Mouse (Mus musculus) midbrain, embryonic 13.5 days (tissue): ENCODE results near the gene Kcnh4. TPM values are rescaled to one million over a fixed set of nuclear protein-coding genes. Genes with fewer than 3 reads are reported as not detected.
"Not testable (repeated sequence)": the region's sequence is repeated elsewhere in the genome, so short reads cannot be mapped to it uniquely, and the experiment has no call there.

ENCODE experiments used
- ATAC-seq: fragments of 200-750 bp; cut with Nextera tagmentation; 2 replicates; pipeline ENCODE4 v1.8.0; 2017; ENCODE audit warnings: mild to moderate bottlenecking, moderate TSS enrichment, moderate library complexity
- H3K27ac ChIP-seq: fragments of 300-500 bp; sonication (generic); 2 replicates; pipeline ENCODE4 v1.5.1; 2015; ENCODE audit warnings: inconsistent platforms, mild to moderate bottlenecking, moderate library complexity
- H3K27me3 ChIP-seq: fragments of 300-500 bp; sonication (generic); 2 replicates; pipeline ENCODE4 v1.6.1; 2015; ENCODE audit warnings: mild to moderate bottlenecking, inconsistent platforms
- H3K36me3 ChIP-seq: fragments of 300-500 bp; sonication (generic); 2 replicates; pipeline ENCODE4 v1.6.1; 2015; ENCODE audit warnings: mild to moderate bottlenecking, inconsistent platforms
- H3K4me1 ChIP-seq: fragments of 300-500 bp; sonication (generic); replicated peaks from 2 replicates; pipeline ENCODE4 v1.6.1; 2015; ENCODE audit warnings: inconsistent platforms
- H3K4me2 ChIP-seq: fragments of 300-500 bp; sonication (generic); replicated peaks from 2 replicates; pipeline ENCODE4 v1.6.1; 2015; ENCODE audit warnings: moderate library complexity, mild to moderate bottlenecking, inconsistent platforms
- H3K4me3 ChIP-seq: fragments of 300-500 bp; sonication (generic); replicated peaks from 2 replicates; pipeline ENCODE4 v1.5.1; 2015; ENCODE audit warnings: mild to moderate bottlenecking, inconsistent platforms
- H3K9ac ChIP-seq: fragments of 300-500 bp; sonication (generic); replicated peaks from 2 replicates; pipeline ENCODE4 v1.6.1; 2015; ENCODE audit warnings: mild to moderate bottlenecking, inconsistent platforms
- H3K9me3 ChIP-seq: fragments of 300-500 bp; sonication (generic); 2 replicates; pipeline ENCODE4 v1.6.1; 2016; ENCODE audit warnings: mild to moderate bottlenecking, inconsistent platforms
- WGBS: fragments of 180-500 bp; shearing (Covaris S2); methylation state at CpG from one replicate; pipeline ENCODE4 v1.1.7; 2015; 5-methylcytosine and 5-hydroxymethylcytosine counted together
- polyA plus RNA-seq: library from polyadenylated mRNA; unstranded; fragments of >200 nt; fragmentation: Nextera tagmentation; extraction: Ambion mirVana; gene quantifications from 2 replicates; pipeline ENCODE4 v1.2.1, GENCODE M21; 2015

Gene Kcnh4
- polyA plus RNA-seq: 8.4 and 8.5 TPM in 2 replicates

DNA sequence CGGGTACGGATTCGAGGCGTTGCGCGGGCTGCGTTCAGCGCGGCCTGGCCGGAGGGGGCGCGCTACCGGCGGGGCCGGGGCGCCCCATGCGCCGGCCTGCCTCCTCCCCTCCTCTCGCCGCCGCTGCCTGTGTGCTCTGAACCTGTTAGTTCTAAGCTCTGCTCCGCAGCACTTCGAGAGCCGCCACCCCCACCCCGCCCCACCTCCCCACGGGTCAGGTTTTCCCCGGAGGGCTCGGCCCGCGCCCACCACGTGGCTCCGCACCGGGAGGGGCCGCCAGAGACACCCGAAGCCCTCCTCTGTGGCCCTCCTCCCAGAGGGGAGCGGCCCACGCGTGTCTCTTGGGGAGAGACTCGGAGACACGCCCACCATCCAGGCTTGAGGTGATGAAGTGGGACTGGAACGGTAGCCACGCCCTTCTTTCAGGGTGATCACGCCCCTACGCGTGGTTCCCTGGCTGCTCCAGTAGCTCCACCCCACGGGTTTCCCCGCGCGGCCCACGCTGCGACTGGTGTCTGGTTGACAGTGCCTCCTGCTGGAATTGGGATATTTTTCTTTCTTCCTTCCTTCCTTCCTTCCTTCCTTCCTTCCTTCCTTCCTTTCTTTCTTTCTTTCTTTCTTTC is at the start of gene Kcnh4:
Kcnh4 (minus strand) TSS at position 332 of the 623 bp plus-strand sequence.
- peak within 1 kb of the TSS; percentile 80 for H3K4me2 ChIP-seq
- peaks cover 18% of the 10 kb centered on the region for H3K36me3 ChIP-seq
- H3K27ac ChIP-seq: peak within 1 kb of the TSS; percentile 66
- ATAC-seq: peak; percentile 58
- peaks cover 11% of the 10 kb centered on the region; the same call in 1 of the 2 replicates for H3K27me3 ChIP-seq
- peak within 1 kb of the TSS; percentile 60 for H3K4me3 ChIP-seq
- H3K9me3 ChIP-seq: no peaks in the 10 kb centered on the region
- peaks cover 30% of the 10 kb centered on the region for H3K4me1 ChIP-seq
- WGBS: under 1% methylated on average over 50 of the region's 51 CpGs
- peak within 1 kb of the TSS; percentile 77 for H3K9ac ChIP-seq

DNA sequence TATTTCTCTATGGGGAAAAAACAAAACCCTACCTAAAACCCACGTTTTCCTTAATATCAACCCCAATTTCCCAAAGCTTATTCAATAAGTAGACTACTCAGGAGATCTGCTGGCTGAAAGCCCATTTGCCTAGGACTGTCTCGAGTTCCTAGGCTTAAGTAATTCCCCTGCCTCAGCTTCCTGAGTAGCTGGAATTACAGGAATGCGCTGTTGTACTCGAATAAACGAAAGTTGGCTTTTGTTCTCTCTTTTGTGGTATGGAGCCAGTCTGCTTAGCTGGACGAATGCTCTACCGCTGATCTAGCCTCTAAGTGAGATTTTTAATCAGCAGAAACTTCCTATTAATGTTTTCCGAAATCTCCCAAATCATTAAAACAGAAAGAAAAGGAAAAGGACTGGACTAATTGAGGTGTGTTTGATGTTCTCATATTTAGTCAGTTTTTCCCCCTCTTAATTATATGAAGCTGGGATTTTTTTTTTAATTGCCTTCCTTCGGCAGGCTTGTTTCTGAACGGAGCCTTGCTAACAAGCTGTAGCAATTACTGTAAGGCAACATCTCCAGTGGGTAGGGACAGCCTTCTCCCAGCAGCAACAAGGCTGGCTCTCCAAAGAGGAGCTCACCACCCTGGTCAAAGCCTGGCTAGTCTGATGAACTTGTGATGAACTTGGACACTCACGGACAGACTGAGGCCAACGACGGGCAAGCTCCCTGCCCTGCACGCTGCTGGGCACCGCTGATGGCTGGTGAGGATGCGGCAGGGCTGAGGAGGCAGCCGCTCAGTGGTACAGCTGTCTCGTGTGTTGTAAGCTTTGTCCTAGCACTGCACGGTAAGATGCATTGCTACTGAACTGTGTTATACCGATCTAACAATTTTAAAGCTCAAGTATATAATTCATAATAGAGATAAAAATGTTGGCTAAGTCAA is 46.9 kb upstream of the Kcnh4 start:
- WGBS: 70% methylated on average over 20 of the region's 20 CpGs
- H3K36me3 ChIP-seq: peaks cover 29% of the 10 kb centered on the region
- H3K27ac ChIP-seq: no peak overlapping the region
- no peak overlapping the region for H3K9ac ChIP-seq
- no peaks in the 10 kb centered on the region for H3K27me3 ChIP-seq
- H3K9me3 ChIP-seq: no peaks in the 10 kb centered on the region; the same call in 1 of the 2 replicates
- no peak for ATAC-seq
- no peak overlapping the region for H3K4me2 ChIP-seq
- no peaks in the 10 kb centered on the region for H3K4me1 ChIP-seq
- H3K4me3 ChIP-seq: no peak overlapping the region

DNA sequence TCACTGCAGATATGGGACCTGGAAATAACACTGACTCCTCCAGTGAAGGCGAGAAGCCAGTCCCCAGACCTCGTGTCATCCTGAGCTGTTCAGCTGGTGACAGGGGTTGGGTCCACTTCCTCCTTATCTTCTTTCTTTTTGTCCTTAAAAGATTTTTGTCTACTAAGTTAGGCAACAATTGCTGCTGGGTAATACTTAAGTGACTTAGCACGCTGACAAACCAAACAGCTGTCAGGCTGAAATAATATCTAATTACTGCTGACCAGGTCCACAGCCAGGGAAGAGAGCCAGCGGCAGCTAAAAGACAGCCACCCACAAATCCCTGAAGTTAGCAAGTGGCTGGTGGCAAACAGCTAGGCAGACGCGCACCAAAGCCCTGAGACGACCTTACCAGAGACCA is 45.8 kb upstream of the Kcnh4 start:
- WGBS: 86% methylated on average over 7 of the region's 7 CpGs
- H3K4me2 ChIP-seq: no peak overlapping the region
- ATAC-seq: no peak

DNA sequence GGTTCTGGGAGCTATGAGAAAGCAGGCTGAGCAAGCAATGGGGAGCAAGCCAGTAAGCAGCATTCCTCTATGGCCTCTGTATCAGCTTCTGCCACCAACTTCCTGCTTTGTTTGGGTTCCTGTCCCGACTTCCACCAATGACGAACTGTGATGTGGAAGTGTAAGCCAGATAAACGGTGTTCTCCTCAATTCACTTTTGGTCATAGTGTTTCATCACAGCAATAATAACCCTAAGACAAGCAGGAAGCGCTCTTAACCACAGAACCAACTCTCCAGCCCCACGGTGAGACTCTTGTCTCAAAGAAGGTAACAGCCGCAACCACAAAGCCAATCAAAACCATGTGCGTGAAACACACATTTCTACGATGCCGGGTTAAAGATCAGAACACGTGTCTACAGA is 44.7 kb upstream of the Kcnh4 start:
- no peaks in the 10 kb centered on the region for H3K9me3 ChIP-seq
- 97% methylated on average over 10 of the region's 10 CpGs for WGBS
- H3K36me3 ChIP-seq: peaks cover 44% of the 10 kb centered on the region
- H3K27ac ChIP-seq: no peak overlapping the region
- no peak for ATAC-seq
- H3K27me3 ChIP-seq: no peaks in the 10 kb centered on the region
- no peaks in the 10 kb centered on the region for H3K4me1 ChIP-seq
- no peak overlapping the region for H3K4me3 ChIP-seq
- H3K9ac ChIP-seq: no peak overlapping the region
- H3K4me2 ChIP-seq: no peak overlapping the region

More for the DNA sequence above, 45.8 kb upstream of the Kcnh4 start:
- peaks cover 39% of the 10 kb centered on the region for H3K36me3 ChIP-seq
- H3K27ac ChIP-seq: no peak overlapping the region
- no peaks in the 10 kb centered on the region for H3K9me3 ChIP-seq
- H3K4me1 ChIP-seq: no peaks in the 10 kb centered on the region
- H3K27me3 ChIP-seq: no peaks in the 10 kb centered on the region
- H3K9ac ChIP-seq: no peak overlapping the region
- H3K4me3 ChIP-seq: no peak overlapping the region

DNA sequence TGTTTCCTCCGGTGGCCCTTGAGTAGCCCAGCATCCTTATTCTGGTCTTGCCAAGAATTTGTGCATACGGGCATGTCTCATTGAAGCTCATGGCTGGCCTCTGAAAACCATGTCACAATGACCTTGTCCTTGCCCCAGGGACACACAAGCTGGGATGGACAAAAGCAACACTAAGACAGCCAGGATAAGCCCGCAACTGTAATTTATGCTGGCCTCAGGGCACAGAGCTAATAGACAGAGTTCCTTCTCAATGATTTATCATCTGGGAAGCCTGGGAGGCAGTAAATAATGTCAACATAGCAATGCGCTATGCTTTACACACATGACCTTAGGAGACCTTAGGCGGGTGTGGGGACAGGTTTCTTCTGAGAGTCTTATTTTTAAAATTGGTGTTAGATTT is 39.7 kb upstream of the Kcnh4 start:
- no peak overlapping the region for H3K27ac ChIP-seq
- no peak overlapping the region for H3K4me3 ChIP-seq
- H3K4me2 ChIP-seq: no peak overlapping the region
- 72% methylated on average over 5 of the region's 5 CpGs for WGBS
- H3K9ac ChIP-seq: no peak overlapping the region
- no peaks in the 10 kb centered on the region for H3K27me3 ChIP-seq
- 0 out of 2 replicates have a peak, but pooled peaks cover 3% of the 10 kb centered on the region for H3K4me1 ChIP-seq
- H3K36me3 ChIP-seq: peaks cover 47% of the 10 kb centered on the region
- ATAC-seq: no peak
- no peaks in the 10 kb centered on the region for H3K9me3 ChIP-seq

DNA sequence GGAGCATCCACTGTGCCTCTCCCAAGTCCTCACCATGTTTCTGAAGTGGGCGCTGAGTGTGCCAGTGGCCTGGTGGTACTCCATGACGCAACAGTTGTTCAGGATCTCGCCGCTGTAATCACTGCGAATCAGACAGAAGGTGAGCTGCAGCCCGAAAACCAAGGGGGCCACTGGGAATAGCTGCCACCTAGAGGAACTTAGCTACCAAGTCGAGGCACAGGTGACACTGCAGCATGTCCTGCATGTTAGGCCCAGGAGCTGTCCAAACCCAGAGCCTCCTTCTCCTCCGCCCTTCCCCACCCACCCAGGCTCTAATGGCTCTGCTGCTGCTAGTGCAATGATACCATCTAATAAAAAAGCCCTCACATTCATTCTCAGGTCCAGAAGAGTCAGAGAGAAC is 36.8 kb upstream of the Kcnh4 start:
- 67% methylated on average over 8 of the region's 8 CpGs for WGBS
- ATAC-seq: no peak
- H3K4me1 ChIP-seq: 0 out of 2 replicates have a peak, but pooled peaks cover 3% of the 10 kb centered on the region

DNA sequence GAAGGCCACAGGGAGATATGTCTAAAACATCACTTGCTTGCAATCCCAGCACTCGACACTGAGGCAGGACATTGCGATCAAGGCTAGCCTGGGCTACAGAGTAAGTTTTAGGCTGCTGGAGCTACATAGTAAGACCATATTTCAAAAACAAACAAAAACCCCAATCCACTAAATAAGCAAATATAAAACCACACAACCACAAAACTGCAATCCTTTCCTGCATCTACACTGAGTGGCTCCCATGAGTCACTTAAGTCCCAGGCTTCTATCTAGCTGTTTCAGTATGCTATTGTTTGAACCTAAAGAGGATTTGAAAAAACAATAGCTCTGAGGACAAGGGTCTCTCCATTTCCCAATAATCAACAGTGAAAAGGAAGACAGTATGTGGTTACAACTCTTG is 35.6 kb upstream of the Kcnh4 start:
- Histone ChIP-seq H3K4me1 (0 out of 2 replicates have a peak, but pooled peaks cover 3% of the 10 kb centered on the region), H3K9me3 (no peaks in the 10 kb centered on the region), H3K27me3 (no peaks in the 10 kb centered on the region), H3K36me3 (peaks cover 17% of the 10 kb centered on the region), H3K27ac (no peak overlapping the region), H3K4me2 (no peak overlapping the region), H3K9ac (no peak overlapping the region), H3K4me3 (no peak overlapping the region)
- ATAC-seq: no peak
- 93% methylated on average over 2 of the region's 2 CpGs for WGBS

More for the DNA sequence above, 36.8 kb upstream of the Kcnh4 start:
- H3K27me3 ChIP-seq: no peaks in the 10 kb centered on the region
- H3K4me3 ChIP-seq: no peak overlapping the region
- no peak overlapping the region for H3K4me2 ChIP-seq
- H3K9ac ChIP-seq: no peak overlapping the region
- no peaks in the 10 kb centered on the region for H3K9me3 ChIP-seq
- no peak overlapping the region for H3K27ac ChIP-seq
- peaks cover 23% of the 10 kb centered on the region for H3K36me3 ChIP-seq

DNA sequence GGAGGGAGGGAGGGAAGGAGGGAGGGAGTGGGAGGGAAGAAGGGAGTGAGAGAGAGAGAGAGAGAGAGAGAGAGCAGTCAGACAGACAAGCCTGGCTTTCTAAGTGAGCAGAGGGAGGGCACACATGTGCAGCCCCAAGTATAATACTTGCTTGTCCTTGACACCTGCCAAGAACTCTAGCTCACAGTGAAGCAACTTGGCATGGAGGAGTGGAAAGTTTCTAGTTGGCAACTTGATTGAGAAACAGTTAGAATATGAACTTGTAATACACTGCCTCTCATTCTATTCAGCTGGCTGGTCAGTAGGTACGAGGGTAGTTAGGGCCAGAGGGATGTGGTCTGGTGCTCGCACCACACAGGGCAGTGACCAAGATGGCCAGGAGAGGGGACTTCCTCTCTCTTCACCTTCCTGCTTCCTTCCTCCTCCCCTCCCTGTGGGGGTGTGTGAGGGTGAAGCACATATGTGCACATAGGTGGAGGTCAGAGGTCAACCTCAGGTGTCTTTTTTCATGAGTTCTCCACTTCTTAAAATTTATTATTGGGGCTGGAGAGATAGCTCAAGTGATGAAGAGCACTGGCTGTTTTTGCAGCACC is 31.8 kb upstream of the Kcnh4 start:
- Histone ChIP-seq H3K4me1 (no peaks in the 10 kb centered on the region), H3K9ac (no peak overlapping the region), H3K9me3 (no peaks in the 10 kb centered on the region), H3K4me2 (no peak overlapping the region), H3K27ac (no peak overlapping the region), H3K27me3 (no peaks in the 10 kb centered on the region), H3K4me3 (no peak overlapping the region), H3K36me3 (peaks cover 33% of the 10 kb centered on the region)
- WGBS: 93% methylated on average over 2 of the region's 2 CpGs
- ATAC-seq: no peak

DNA sequence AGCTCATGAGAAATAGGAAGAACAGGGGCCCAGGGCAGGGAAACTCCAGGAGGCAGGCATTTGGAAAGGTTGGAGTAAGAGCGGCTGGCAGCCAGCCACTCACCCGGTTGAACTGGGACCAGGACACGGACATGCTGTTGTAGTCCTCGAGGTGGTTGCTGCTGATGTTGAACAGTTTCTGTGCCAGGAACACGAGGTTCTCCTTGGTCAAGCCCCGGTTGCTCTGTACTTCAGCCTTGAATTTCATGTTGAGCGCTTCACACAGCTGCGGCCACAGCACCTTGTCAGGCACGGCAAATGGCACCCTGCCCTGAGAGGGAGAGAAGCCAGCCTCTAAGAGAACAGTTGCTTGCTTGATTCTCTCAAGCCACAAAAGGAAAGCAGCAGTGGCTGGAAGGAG is 30.9 kb upstream of the Kcnh4 start:
- H3K4me3 ChIP-seq, H3K27me3 ChIP-seq, H3K9ac ChIP-seq, ATAC-seq, H3K9me3 ChIP-seq, H3K27ac ChIP-seq, H3K4me1 ChIP-seq, H3K4me2 ChIP-seq: not testable (repeated sequence)
- whole genome bisulfite sequencing: 90% methylated on average over 9 of the region's 9 CpGs
- peaks cover 33% of the 10 kb centered on the region for H3K36me3 ChIP-seq

DNA sequence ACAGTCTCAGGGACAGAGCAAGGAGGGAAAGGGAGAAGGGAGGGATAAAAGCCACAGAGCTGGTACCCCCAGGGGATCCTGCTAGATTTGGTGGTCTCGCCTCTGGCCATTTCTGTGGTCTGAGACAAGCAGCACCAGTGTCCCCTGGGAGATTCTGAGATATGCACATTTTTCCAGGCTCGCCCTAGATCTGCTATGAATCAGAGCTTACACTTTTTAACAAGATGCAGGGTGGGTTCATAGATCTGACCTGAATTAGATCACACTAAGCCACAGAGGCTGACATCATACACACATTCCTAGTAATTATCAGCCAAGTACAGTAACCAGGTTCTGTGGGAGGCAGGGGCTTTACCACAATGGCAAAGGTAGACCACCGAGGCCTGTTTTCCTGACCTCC is 30.0 kb upstream of the Kcnh4 start:
- peaks cover 34% of the 10 kb centered on the region for H3K36me3 ChIP-seq
- no peaks in the 10 kb centered on the region for H3K4me1 ChIP-seq
- no peak for ATAC-seq
- H3K27me3 ChIP-seq: no peaks in the 10 kb centered on the region
- H3K9ac ChIP-seq: no peak overlapping the region
- 0 out of 2 replicates have a peak overlapping the region, but pooled peaks have one; percentile 0 for H3K27ac ChIP-seq
- H3K4me2 ChIP-seq: no peak overlapping the region
- 78% methylated on average over 3 of the region's 3 CpGs for WGBS
- no peaks in the 10 kb centered on the region for H3K9me3 ChIP-seq
- H3K4me3 ChIP-seq: no peak overlapping the region

DNA sequence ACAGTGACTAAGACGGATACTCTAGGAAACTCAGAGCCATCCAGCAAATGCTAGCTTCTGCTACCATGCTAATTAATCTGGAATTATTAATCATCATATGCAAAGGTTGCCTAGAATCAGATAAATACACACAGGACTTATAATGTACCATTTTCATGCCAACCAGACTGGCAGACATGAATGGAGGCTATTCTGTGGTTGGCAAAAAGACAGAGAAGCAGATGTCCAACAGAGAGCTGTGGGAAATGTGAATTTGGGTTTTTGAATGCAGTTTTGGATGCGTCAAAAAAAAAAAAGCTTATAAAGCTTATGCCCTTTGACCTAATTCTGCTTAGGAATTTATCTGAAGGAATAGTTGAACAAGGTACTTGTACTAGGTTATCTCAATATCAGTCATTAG is 26.0 kb upstream of the Kcnh4 start:
- WGBS: 91% methylated on average over 2 of the region's 2 CpGs
- no peak overlapping the region for H3K9ac ChIP-seq

DNA sequence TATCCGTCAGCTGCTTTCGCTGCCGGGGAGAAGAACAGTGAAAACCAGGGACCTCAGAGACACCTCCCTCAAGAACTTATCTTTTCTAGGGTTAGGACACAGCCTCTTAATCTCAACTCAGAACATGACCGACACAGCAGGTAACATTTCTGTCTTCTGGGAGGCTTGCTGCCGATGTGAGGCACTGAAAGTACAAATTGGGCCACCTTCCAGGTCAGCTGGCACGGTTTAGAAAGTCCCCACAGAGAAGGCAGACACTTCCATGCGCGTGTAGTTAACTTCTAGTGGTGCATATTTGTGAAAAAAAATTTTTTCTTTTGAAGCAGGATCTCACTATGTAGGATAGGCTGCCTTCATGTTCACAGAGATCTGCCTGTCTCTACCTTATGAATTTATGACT is 24.5 kb upstream of the Kcnh4 start:
- H3K27ac ChIP-seq: no peak overlapping the region
- no peaks in the 10 kb centered on the region for H3K9me3 ChIP-seq
- ATAC-seq: no peak
- peaks cover 62% of the 10 kb centered on the region for H3K36me3 ChIP-seq
- no peaks in the 10 kb centered on the region for H3K4me1 ChIP-seq
- WGBS: 88% methylated on average over 8 of the region's 8 CpGs
- no peak overlapping the region for H3K4me2 ChIP-seq
- H3K27me3 ChIP-seq: no peaks in the 10 kb centered on the region
- no peak overlapping the region for H3K4me3 ChIP-seq
- no peak overlapping the region for H3K9ac ChIP-seq

More for the DNA sequence above, 26.0 kb upstream of the Kcnh4 start:
- Histone ChIP-seq H3K4me2 (no peak overlapping the region), H3K27ac (no peak overlapping the region), H3K4me1 (no peaks in the 10 kb centered on the region), H3K4me3 (no peak overlapping the region), H3K36me3 (peaks cover 62% of the 10 kb centered on the region), H3K27me3 (no peaks in the 10 kb centered on the region), H3K9me3 (no peaks in the 10 kb centered on the region)
- ATAC-seq: no peak
